Mouse (Mus musculus): ENCODE measurements at regions not wholly inside any gene's neighbourhood (a gene's known extent, or its start where the extent isn't known, plus 50 kb on each side); places are given as distances from the start of the nearest gene placed in this dataset.

GRCm38 (mm10) chr1:92324091-92324950, 128.8 kb upstream of the Hdac4 start:
- no peak for DNase-seq (ENCODE audit: low read depth, low spot score)

DNA sequence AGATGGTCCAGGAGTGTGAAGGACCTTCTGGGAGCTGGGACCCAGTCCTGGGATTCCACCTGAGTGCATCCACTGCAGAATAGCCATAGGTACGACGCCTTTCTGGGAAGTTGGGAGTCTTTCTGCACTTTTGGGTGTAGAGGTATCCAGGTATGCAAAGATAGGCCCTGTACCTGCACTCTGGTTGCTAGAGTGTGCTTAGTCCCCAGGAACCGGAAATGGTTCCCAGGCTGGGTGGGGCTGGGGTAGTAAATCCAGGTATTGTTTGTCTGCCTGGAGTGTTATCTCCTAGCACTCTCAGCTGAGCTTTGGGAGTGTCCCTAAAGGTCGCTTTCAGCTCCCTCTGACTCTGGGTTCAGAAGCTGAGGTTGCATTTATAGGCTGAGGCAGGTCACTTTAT, 121.6 kb upstream of the Hdac4 start:
- DNase-seq (ENCODE audit: low read depth, low spot score) = no peak
- Histone ChIP-seq H3K36me3 (ENCODE audit: control insufficient read depth, insufficient read depth, low read length, poor library complexity, severe bottlenecking) (no peaks in the 10 kb centered on the region), H3K27me3 (ENCODE audit: control insufficient read depth, insufficient read depth, low read length, poor library complexity, severe bottlenecking) (no peaks in the 10 kb centered on the region)

More at GRCm38 (mm10) chr1:92324091-92324950, 128.8 kb upstream of the Hdac4 start:
- Histone ChIP-seq H3K27me3 (ENCODE audit: control insufficient read depth, insufficient read depth, low read length, poor library complexity, severe bottlenecking) (no peaks in the 10 kb centered on the region), H3K36me3 (ENCODE audit: control insufficient read depth, insufficient read depth, low read length, poor library complexity, severe bottlenecking) (no peaks in the 10 kb centered on the region)

DNA sequence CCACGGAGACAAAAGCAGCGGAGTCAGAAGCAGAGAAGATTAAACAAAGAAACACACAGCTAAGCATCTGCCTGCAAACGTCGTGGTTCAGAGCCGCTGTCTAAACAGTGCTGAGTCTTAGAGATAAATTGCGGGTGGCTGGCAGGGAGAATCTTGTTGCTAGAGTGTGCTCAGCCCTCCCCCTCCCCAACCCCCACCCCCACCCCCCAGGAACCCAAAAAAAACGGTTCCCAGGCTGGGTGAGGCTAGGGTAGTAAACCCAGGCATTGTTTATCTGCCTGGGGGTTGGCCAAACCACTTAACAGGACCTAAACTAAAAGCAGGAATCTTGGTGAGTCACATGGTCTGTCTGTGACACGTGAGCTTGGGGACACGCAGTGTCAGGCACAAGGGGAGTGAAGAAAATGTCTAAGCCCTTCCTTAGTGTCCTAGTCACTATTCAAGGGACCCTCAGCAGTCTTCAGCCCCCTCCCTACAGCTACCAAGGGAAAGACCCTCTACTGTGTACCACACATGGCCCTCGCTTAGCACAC, 120.8 kb upstream of the Hdac4 start:
- no peaks in the 10 kb centered on the region for H3K36me3 ChIP-seq (ENCODE audit: control insufficient read depth, insufficient read depth, low read length, poor library complexity, severe bottlenecking)
- H3K27me3 ChIP-seq (ENCODE audit: control insufficient read depth, insufficient read depth, low read length, poor library complexity, severe bottlenecking) = no peaks in the 10 kb centered on the region
- DNase-seq (ENCODE audit: low read depth, low spot score) = no peak

DNA sequence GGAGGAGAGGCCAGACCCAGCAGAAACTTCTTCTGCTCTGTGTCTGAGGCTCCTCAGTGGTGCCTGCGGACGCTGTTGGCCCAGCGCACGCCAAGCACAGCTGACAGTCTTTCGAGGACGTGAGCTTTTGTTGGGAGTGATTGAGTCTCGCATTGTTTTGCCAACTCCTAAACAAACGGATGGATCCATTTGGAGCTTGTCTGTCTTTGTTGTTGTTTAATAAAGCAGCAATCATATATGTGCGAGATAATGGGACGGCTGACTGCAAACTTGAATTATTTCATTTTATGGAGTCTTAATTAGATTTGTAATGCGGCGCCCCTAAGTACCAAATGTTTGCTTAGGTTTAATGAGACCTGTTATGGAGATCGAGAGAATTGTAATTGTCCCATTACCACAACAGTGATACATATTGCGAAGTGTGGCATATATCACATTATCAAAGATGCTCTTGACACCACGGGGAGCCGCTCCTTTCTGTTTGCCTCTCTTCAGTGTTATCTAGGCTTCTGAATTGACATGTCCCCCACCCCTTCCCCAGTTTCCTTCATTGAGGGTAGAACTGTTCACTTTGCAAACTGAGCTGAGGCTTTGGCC, 117.6 kb upstream of the Hdac4 start:
- Histone ChIP-seq H3K27me3 (ENCODE audit: control insufficient read depth, insufficient read depth, low read length, poor library complexity, severe bottlenecking) (no peaks in the 10 kb centered on the region), H3K36me3 (ENCODE audit: control insufficient read depth, insufficient read depth, low read length, poor library complexity, severe bottlenecking) (no peaks in the 10 kb centered on the region)
- no peak for DNase-seq (ENCODE audit: low read depth, low spot score)

DNA sequence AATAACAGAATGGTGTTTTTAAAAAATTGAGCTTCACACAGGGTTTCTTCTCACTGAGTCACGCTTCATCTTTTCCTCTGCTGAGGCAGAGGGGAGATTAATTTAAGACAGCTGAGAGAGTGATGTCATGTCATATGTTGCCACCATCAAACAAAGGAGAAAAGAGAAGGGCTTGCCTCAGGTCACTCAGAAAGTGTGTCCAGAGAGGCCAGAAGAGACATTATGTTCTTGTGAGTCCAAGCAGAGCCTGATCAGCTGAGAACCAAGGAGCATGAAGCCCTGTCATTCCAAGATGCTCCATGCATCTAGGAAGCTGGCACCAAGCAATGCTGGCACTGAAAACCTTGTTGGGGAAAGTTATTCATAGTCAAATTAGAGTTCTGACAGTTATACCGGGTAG, 114.4 kb upstream of the Hdac4 start:
- H3K36me3 ChIP-seq (ENCODE audit: control insufficient read depth, insufficient read depth, low read length, poor library complexity, severe bottlenecking) = no peaks in the 10 kb centered on the region
- H3K27me3 ChIP-seq (ENCODE audit: control insufficient read depth, insufficient read depth, low read length, poor library complexity, severe bottlenecking) = no peaks in the 10 kb centered on the region

DNA sequence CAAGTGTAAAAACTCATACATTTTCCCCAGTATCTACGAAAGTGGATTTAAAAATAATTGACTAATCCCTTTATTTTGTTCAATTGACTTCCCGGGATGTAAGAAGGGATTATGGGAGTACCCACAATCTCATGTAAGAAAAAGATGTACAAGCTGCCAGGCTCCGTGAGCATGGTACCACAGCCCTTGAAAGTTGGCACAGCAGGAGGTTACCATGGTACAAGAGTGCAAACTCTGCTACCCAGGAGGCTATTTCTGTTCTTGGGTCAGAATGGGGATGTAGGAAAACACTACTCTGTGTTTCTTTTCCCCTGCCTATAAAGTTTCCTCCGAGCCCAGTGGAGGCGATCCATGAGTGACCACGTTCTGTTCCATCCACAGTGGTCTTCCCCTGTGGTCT, 113.9 kb upstream of the Hdac4 start:
- no peaks in the 10 kb centered on the region for H3K27me3 ChIP-seq (ENCODE audit: control insufficient read depth, insufficient read depth, low read length, poor library complexity, severe bottlenecking)
- H3K36me3 ChIP-seq (ENCODE audit: control insufficient read depth, insufficient read depth, low read length, poor library complexity, severe bottlenecking) = no peaks in the 10 kb centered on the region
- DNase-seq (ENCODE audit: low read depth, low spot score) = no peak

More for the DNA sequence above, 114.4 kb upstream of the Hdac4 start:
- DNase-seq (ENCODE audit: low read depth, low spot score) = no peak

GRCm38 (mm10) chr1:92308537-92308936, 113.0 kb upstream of the Hdac4 start:
- no peaks in the 10 kb centered on the region for H3K36me3 ChIP-seq (ENCODE audit: control insufficient read depth, insufficient read depth, low read length, poor library complexity, severe bottlenecking)
- no peak for DNase-seq (ENCODE audit: low read depth, low spot score)
- H3K27me3 ChIP-seq (ENCODE audit: control insufficient read depth, insufficient read depth, low read length, poor library complexity, severe bottlenecking) = no peaks in the 10 kb centered on the region

GRCm38 (mm10) chr1:92306042-92306441, 110.5 kb upstream of the Hdac4 start:
- Histone ChIP-seq H3K36me3 (ENCODE audit: control insufficient read depth, insufficient read depth, low read length, poor library complexity, severe bottlenecking) (no peaks in the 10 kb centered on the region), H3K27me3 (ENCODE audit: control insufficient read depth, insufficient read depth, low read length, poor library complexity, severe bottlenecking) (no peaks in the 10 kb centered on the region)
- no peak for DNase-seq (ENCODE audit: low read depth, low spot score)

- H3K27me3 ChIP-seq (ENCODE audit: control insufficient read depth, insufficient read depth, low read length, poor library complexity, severe bottlenecking) = no peaks in the 10 kb centered on the region
- no peaks in the 10 kb centered on the region for H3K36me3 ChIP-seq (ENCODE audit: control insufficient read depth, insufficient read depth, low read length, poor library complexity, severe bottlenecking)
- DNase-seq (ENCODE audit: low read depth, low spot score) = no peak
Measured at GRCm38 (mm10) chr1:92299041-92299440, 103.5 kb upstream of the Hdac4 start.

GRCm38 (mm10) chr1:92292681-92293380, 97.3 kb upstream of the Hdac4 start:
- Histone ChIP-seq H3K36me3 (ENCODE audit: control insufficient read depth, insufficient read depth, low read length, poor library complexity, severe bottlenecking) (no peaks in the 10 kb centered on the region), H3K27me3 (ENCODE audit: control insufficient read depth, insufficient read depth, low read length, poor library complexity, severe bottlenecking) (no peaks in the 10 kb centered on the region)
- DNase-seq (ENCODE audit: low read depth, low spot score) = no peak

GRCm38 (mm10) chr1:92286966-92287342, 91.5 kb upstream of the Hdac4 start:
- Histone ChIP-seq H3K27me3 (ENCODE audit: control insufficient read depth, insufficient read depth, low read length, poor library complexity, severe bottlenecking) (no peaks in the 10 kb centered on the region), H3K36me3 (ENCODE audit: control insufficient read depth, insufficient read depth, low read length, poor library complexity, severe bottlenecking) (no peaks in the 10 kb centered on the region)
- no peak for DNase-seq (ENCODE audit: low read depth, low spot score)

DNA sequence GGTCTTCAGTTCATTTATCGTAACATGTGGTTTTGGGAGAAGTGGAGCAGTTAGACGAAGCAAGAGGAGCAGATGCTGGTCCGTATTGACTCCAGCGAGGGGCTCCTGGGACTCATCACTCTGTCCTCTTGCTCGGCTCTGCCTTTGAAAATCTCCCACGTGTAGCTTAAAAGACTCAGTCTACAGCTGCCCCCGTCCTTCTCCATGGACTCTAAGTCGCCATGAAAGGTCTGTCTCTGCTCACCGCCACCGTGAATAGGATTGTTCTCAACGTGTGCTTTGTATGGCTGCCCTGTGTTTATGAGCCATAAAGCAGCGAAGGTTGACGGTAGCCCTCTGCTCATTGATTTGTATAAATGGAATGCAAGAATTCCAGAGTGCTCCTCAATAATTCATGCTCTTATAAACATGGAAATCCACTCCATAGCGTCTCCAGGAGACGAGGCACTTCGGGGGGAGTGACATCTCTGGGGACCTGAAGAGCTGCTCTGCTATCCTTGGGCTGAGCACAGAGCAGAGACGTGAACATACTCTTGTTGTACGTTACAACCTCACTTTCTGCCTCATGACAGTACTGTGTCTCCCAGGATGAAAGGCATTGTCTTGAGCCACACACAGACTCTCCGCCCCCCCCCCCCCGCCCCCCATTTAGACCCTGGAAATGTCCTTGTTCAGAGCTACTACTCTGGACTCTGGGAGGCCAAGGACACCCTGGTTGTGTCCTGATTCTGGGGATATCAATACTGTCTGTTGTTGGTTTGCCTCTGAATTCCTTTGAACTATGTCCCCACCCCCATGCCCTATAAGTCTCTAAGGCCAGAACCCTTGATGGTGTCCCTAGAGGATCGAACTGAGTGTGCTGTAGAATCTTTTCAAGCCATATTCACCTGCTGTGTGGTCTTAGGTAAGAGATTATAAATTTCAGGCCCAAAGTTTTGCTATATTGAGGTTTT, 90.8 kb upstream of the Hdac4 start:
- Histone ChIP-seq H3K36me3 (ENCODE audit: control insufficient read depth, insufficient read depth, low read length, poor library complexity, severe bottlenecking) (no peaks in the 10 kb centered on the region), H3K27me3 (ENCODE audit: control insufficient read depth, insufficient read depth, low read length, poor library complexity, severe bottlenecking) (no peaks in the 10 kb centered on the region)
- DNase-seq (ENCODE audit: low read depth, low spot score) = no peak

DNA sequence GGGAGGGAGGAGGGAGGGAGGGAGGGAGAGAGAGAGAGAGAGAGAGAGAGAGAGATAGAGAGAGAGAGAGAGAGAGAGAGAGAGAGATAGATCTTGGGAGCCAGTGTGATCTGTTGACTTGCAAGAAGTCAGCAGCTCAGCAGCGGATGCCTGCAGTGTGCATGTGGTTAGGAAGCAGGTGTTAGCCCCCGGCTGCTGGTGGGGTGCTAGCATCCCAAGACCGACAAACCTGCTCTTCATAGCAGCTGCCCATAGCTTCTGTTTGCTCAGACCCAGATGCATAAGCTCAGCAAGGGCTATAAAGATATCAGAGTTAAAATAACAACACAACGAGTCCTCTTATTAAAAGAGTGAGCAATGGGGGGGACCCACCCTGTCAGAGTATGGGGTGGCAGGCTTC, 88.7 kb upstream of the Hdac4 start:
- DNase-seq (ENCODE audit: low read depth, low spot score) = no peak
- Histone ChIP-seq H3K27me3 (ENCODE audit: control insufficient read depth, insufficient read depth, low read length, poor library complexity, severe bottlenecking) (no peaks in the 10 kb centered on the region), H3K36me3 (ENCODE audit: control insufficient read depth, insufficient read depth, low read length, poor library complexity, severe bottlenecking) (no peaks in the 10 kb centered on the region)

DNA sequence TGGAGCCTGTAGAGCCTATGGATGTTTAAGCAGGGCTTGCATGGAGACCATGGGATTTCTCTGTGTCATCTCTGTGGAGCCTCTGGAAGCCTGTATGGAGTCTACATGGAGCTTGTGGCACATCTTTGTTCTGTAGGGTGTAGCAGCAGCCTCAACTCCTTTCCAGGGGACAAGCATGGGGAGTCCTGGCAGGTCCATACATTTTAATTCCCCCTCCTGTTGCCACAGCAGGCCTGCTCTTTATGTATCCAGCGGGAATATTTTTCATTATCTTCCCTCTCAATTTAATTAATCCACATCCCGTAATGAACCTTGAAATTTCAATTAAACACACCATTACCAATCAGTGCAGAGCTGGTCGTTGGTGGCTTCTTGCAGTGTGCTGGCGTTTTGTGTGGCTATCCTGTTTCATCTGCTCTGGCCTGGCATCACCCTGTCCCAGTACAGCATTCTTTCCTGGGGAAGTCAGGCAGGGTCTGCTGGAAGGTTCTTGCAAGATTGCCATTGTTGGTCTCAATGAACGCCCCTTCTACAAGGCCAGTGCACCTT, 81.8 kb upstream of the Hdac4 start:
- DNase-seq (ENCODE audit: low read depth, low spot score) = no peak
- Histone ChIP-seq H3K27me3 (ENCODE audit: control insufficient read depth, insufficient read depth, low read length, poor library complexity, severe bottlenecking) (no peaks in the 10 kb centered on the region), H3K36me3 (ENCODE audit: control insufficient read depth, insufficient read depth, low read length, poor library complexity, severe bottlenecking) (no peaks in the 10 kb centered on the region)
